Mouse (Mus musculus): ENCODE data around the gene Rangap1.

DNA sequence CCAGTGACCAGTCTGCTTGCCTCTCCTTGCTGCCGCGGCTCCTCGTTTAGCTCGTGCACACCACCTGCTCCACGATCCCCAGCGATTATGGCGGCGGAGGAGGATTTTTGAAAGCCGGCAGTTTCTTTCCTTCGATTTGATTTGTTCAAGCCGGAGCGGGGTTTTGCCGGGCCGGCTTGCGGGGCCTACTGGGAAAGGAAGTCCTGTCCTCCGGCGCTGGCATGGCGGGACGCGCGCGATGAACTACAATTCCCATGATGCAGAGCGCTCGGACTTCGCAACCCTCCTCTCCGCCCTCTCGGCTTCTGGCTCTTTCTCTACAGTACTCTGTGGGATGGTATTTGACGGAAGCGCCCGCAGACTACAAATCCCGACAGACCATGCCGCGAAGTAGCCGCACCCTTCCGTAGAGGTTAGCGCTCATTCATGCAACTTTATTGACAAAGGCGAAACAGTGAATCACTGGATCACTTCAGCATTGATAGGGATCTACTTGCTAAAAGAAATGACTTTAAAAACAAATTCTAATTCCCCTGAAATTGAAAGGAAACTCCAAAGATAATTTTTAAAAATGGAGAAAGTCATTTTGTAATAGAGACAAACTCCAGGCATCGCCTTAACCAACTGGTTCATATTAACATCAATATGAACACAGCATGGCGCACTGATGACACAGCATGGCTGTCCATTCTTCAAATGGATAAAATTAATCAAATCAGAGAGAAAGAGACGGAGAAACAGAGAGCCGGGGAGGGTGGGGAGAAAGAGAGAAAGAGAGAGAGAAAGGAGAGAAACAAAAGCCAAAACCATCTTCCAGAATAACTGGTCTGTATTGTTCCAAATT lies 15.3 kb downstream of the Rangap1 start:
- peak; percentile 84; the same call in 1 of the 2 replicates for TF ChIP-seq EP300 (IDR thresholded peaks at IDR 0.05; ENCODE audit: insufficient read depth, low read depth, low read length)
- TF ChIP-seq CTCF (IDR thresholded peaks at IDR 0.05) = no peak
- TF ChIP-seq POLR2A (IDR thresholded peaks at IDR 0.05; ENCODE audit: insufficient read depth, low read depth, low read length) = peak; percentile 45; the same call in 1 of the 2 replicates

Measured in heart, adult 2 months (tissue).